Mouse (Mus musculus) C2C12 (cell line): ENCODE data around the gene Bpifb5. TPM values are rescaled to one million over a fixed set of nuclear protein-coding genes. Genes with fewer than 3 reads are reported as not detected.

Experiments used
- H3K27me3 ChIP-seq: one replicate; pipeline ENCODE4 v1.6.1; 2011; ENCODE audit not compliant: control insufficient read depth, insufficient read depth, insufficient read length
- H3K36me3 ChIP-seq: one replicate; pipeline ENCODE4 v1.6.1; 2011; ENCODE audit not compliant: control insufficient read depth, insufficient read depth
- H3K4me3 ChIP-seq: one replicate; pipeline ENCODE4 v1.5.1; 2011; ENCODE audit warnings: mild to moderate bottlenecking, control low read depth; ENCODE audit not compliant: poor library complexity, insufficient read depth, severe bottlenecking
- H3K79me2 ChIP-seq: one replicate; pipeline ENCODE4 v1.6.1; 2011; ENCODE audit not compliant: control insufficient read depth, insufficient read depth
- H3K79me3 ChIP-seq: one replicate; pipeline ENCODE4 v1.6.1; 2011; ENCODE audit warnings: low read depth, control low read depth
- H3ac ChIP-seq: one replicate; pipeline ENCODE3; 2011; ENCODE audit warnings: low read depth; ENCODE audit not compliant: control insufficient read depth, insufficient read length
- CEBPB ChIP-seq: IDR thresholded peaks from one replicate; pipeline ENCODE4 v1.6.1; 2011; ENCODE audit warnings: low read depth, mild to moderate bottlenecking, control low read depth, moderate library complexity
- CTCF ChIP-seq: IDR thresholded peaks from one replicate; pipeline ENCODE4 v1.5.1; 2011; ENCODE audit not compliant: control insufficient read depth, insufficient read depth, insufficient read length
- FOSL1 ChIP-seq: IDR thresholded peaks from one replicate; pipeline ENCODE4 v1.8.0; 2011; ENCODE audit warnings: mild to moderate bottlenecking, low read length; ENCODE audit not compliant: poor library complexity, insufficient read depth, severe bottlenecking
- MAX ChIP-seq: IDR thresholded peaks from one replicate; pipeline ENCODE4 v1.6.1; 2011; ENCODE audit warnings: mild to moderate bottlenecking, control low read depth
- MYOD1 ChIP-seq: IDR thresholded peaks from one replicate; pipeline ENCODE4 v1.6.1; 2011; ENCODE audit warnings: low read depth; ENCODE audit not compliant: control insufficient read depth, insufficient read length
- MYOG ChIP-seq: IDR thresholded peaks from one replicate; pipeline ENCODE4 v1.6.1; 2011; ENCODE audit not compliant: control insufficient read depth, insufficient read length; ENCODE audit errors: extremely low read depth
- USF1 ChIP-seq: IDR thresholded peaks from one replicate; pipeline ENCODE4 v1.6.1; 2011; ENCODE audit warnings: low read depth, mild to moderate bottlenecking, control low read depth, moderate library complexity
- polyA plus RNA-seq: library from polyadenylated mRNA; unstranded; fragments of >200 nt; fragmentation: generic; extraction: Trizol; gene quantifications from one replicate; pipeline ENCODE4 v1.2.1, GENCODE M21; 2012; ENCODE audit warnings: missing spikeins

Gene Bpifb5
- polyA plus RNA-seq, 1 experiment = not detected

DNA sequence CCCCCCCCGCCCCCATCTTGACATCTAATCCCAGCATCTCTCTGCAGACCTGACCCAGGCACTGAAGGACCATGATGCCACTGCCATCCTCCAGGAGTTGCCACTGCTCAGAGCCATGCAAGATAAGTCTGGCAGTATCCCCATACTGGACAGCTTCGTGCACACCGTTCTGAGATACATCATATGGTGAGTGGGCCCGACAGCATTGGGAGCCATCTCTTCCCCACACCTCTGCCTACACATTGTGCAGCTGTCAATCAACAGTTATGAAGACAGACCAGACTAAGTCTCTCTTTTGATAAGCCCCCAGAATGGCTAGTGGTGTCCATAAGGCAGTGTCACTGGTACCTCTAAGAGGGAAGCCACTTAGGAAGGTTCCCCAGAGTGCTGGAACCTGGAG is 18.9 kb upstream of the Bpifb5 start:
- Histone ChIP-seq H3K79me2 (no peaks in the 10 kb centered on the region), H3K36me3 (no peaks in the 10 kb centered on the region), H3K27me3 (no peaks in the 10 kb centered on the region), H3ac (no peak overlapping the region), H3K4me3 (no peak overlapping the region), H3K79me3 (no peaks in the 10 kb centered on the region)
- no peak for TF ChIP-seq CTCF
- TF ChIP-seq MYOG = no peak
- TF ChIP-seq USF1 = no peak
- TF ChIP-seq MYOD1 = no peak
- no peak for TF ChIP-seq FOSL1
- TF ChIP-seq MAX = no peak
- no peak for TF ChIP-seq CEBPB

DNA sequence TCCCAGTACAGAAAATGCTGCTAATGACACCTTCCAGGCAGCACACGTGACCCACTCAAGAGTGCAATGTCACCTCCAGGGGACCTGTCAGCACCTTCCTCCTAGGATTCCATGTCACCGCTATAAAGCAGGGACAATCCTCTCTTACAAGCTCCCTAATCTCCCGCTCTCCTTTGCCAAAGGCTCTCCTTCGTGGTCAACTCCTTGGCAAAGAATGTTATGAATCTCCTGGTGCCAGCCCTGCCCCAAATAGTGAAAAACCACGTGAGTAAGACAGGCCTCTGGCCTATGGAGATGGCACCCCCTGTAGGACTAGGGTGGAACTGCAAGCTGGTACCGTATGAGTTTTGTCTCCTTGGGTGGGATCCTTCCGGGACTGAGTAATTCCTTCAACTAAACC is 16.6 kb upstream of the Bpifb5 start:
- no peaks in the 10 kb centered on the region for H3K27me3 ChIP-seq
- H3K36me3 ChIP-seq = no peaks in the 10 kb centered on the region
- H3K79me2 ChIP-seq = no peaks in the 10 kb centered on the region
- TF ChIP-seq MYOG (no peak), USF1 (peak; percentile 32)
- H3ac ChIP-seq = no peak overlapping the region
- no peaks in the 10 kb centered on the region for H3K79me3 ChIP-seq
- no peak overlapping the region for H3K4me3 ChIP-seq

DNA sequence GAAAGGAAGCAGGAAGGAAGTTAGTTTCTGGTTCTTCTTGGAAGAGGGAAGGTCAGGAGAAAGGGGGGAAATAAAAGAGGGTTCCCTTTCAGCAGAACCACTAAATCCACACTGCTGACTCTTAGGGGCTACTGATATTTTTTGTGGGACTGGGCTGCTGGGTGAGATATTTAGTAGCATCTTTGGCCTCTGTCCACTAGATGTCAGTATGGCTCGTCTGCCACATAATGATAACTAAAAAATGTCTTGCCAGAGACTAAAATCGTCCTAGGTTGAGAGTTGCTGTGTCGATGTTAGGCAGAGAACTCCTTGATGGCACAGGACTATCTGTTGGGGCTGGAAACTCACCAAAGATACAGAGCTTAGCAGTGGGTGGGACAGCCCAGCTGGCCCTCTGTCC is 14.4 kb upstream of the Bpifb5 start:
- Histone ChIP-seq H3ac (no peak overlapping the region), H3K36me3 (no peaks in the 10 kb centered on the region), H3K4me3 (no peak overlapping the region), H3K27me3 (peaks cover 6% of the 10 kb centered on the region), H3K79me2 (no peaks in the 10 kb centered on the region), H3K79me3 (no peaks in the 10 kb centered on the region)
- TF ChIP-seq MYOG = no peak
- TF ChIP-seq CEBPB = no peak
- TF ChIP-seq MYOD1 = no peak
- no peak for TF ChIP-seq MAX
- TF ChIP-seq FOSL1 = no peak
- TF ChIP-seq CTCF = no peak
- no peak for TF ChIP-seq USF1

DNA sequence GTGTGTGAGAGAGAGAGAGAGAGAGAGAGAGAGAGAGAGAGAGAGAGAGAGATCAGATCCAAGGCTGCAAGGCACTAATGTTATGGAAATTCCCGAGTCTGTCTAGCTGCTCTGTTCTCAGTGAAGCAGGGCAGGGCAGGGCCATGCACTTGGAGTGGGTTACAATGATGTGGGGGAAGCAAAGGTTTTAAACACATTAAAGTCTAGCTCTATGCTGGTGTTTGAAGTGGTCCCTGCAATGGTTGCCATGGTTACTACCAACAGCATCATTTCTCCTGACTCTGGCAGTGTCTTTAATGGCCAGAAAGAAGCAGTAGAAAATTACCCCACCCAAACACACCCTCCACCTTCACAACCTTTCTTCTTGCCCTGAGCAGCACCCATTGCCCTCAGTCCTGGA is 12.4 kb upstream of the Bpifb5 start:
- no peak overlapping the region for H3K4me3 ChIP-seq
- TF ChIP-seq CTCF (no peak), MAX (no peak), USF1 (no peak), MYOD1 (no peak), FOSL1 (no peak), CEBPB (no peak), MYOG (no peak)
- no peaks in the 10 kb centered on the region for H3K79me3 ChIP-seq
- no peaks in the 10 kb centered on the region for H3K36me3 ChIP-seq
- H3ac ChIP-seq = no peak overlapping the region
- no peaks in the 10 kb centered on the region for H3K79me2 ChIP-seq
- H3K27me3 ChIP-seq = peaks cover 6% of the 10 kb centered on the region

DNA sequence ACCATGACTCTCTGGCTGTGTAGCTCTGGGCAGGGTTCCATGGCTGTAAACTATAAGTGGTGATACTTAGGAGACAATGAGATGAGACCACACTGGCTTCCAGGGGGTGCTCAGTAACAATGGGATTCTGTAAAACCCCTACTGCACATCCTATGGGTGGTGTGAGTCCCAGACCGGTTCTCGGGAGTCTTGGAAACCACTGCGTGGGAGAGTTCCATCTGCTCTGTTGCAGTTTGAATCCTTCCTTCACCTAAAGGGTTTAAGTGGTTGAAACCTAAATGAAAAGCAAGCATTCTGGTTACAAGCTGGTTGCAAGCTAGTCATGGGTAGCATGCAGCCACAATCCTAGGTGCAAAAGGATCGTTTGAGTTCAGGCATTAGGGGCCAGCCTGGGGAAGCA is 11.7 kb upstream of the Bpifb5 start:
- Histone ChIP-seq H3K36me3 (no peaks in the 10 kb centered on the region), H3K4me3 (no peak overlapping the region), H3K79me3 (no peaks in the 10 kb centered on the region), H3K27me3 (peaks cover 6% of the 10 kb centered on the region), H3K79me2 (no peaks in the 10 kb centered on the region), H3ac (no peak overlapping the region)
- TF ChIP-seq MYOG = no peak

DNA sequence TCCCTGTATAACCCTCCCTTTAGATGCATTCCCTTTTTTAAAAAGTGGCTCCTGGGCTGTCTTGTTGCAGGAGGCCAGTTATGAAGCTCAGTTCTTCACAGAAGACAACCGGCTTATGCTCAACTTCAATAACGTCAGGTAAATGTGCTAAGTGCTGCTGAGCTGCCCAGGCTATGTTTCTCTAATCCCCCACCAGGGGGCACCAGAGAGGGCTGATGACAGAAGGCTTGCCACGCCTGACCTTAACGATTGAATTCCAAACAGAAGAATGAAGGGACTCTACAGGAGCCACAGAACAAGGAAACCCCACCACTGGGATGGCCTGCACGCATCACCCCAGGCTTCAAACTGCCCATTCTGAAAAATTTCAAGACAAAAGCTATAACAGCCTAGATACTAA is 8.4 kb upstream of the Bpifb5 start:
- Histone ChIP-seq H3K36me3 (no peaks in the 10 kb centered on the region), H3K79me3 (no peaks in the 10 kb centered on the region), H3K4me3 (no peak overlapping the region), H3K27me3 (peaks cover 6% of the 10 kb centered on the region), H3ac (no peak overlapping the region), H3K79me2 (no peaks in the 10 kb centered on the region)
- TF ChIP-seq FOSL1 (no peak), CTCF (peak; percentile 13)

DNA sequence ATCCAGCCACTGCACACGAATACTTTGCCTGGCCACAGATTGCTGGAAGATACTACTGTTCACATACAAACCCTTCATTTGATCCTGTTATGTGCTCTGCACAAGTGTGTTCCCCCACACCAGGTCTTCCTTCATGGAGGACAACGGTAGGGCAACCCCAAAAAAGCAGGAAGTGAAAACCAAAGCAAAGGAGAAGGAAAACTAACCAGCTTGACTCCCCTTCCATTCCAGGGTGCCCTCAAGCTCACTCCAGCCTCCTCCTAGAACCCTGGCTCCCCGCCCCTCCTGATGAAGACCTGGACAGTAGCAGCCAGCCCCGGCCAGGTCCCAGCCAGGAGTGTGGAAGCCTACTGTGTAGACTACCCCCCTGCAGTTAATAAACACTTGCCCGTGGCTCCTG is 3.6 kb upstream of the Bpifb5 start:
- Histone ChIP-seq H3K79me2 (no peaks in the 10 kb centered on the region), H3ac (no peak overlapping the region), H3K79me3 (no peaks in the 10 kb centered on the region), H3K27me3 (no peaks in the 10 kb centered on the region), H3K36me3 (no peaks in the 10 kb centered on the region), H3K4me3 (no peak overlapping the region)
- no peak for TF ChIP-seq MYOD1
